Mouse (Mus musculus) liver, postnatal 0 days (tissue): ENCODE measurements around the gene Pax4. TPM values are rescaled to one million over a fixed set of nuclear protein-coding genes. Genes with fewer than 3 reads are reported as not detected.

ENCODE experiments used
- ATAC-seq: fragments of 200-750 bp; cut with Nextera tagmentation; 2 replicates; pipeline ENCODE4 v1.8.0; 2017; ENCODE audit warnings: mild to moderate bottlenecking, moderate library complexity
- DNase-seq: peaks from one replicate; pipeline ENCODE4 v3.0.0-alpha.2; 2016
- H3K27ac ChIP-seq: fragments of 300-500 bp; sonication (generic); 2 replicates; pipeline ENCODE4 v1.5.1; 2014; ENCODE audit warnings: antibody characterized with exemption, moderate library complexity, mild to moderate bottlenecking, low read depth
- H3K27me3 ChIP-seq: fragments of 300-500 bp; sonication (generic); 2 replicates; pipeline ENCODE4 v1.6.1; 2014; ENCODE audit warnings: low read length, control low read depth, mixed read lengths; ENCODE audit not compliant: insufficient read depth
- H3K36me3 ChIP-seq: fragments of 300-500 bp; sonication (generic); replicated peaks from 2 replicates; pipeline ENCODE4 v1.6.1; 2014; ENCODE audit warnings: mild to moderate bottlenecking, control low read depth, low read length, moderate library complexity, mixed read lengths; ENCODE audit not compliant: insufficient read depth
- H3K4me1 ChIP-seq: fragments of 300-500 bp; sonication (generic); 2 replicates; pipeline ENCODE4 v1.6.1; 2014; ENCODE audit warnings: antibody characterized with exemption, mild to moderate bottlenecking, control low read depth; ENCODE audit not compliant: insufficient read depth
- H3K4me2 ChIP-seq: fragments of 300-500 bp; sonication (generic); 2 replicates; pipeline ENCODE4 v1.6.1; 2014; ENCODE audit warnings: low read depth, mild to moderate bottlenecking, low read length, moderate library complexity, mixed read lengths
- H3K4me3 ChIP-seq: fragments of 300-500 bp; sonication (generic); 2 replicates; pipeline ENCODE4 v1.5.1; 2014; ENCODE audit warnings: low read depth, low read length
- H3K9ac ChIP-seq: fragments of 300-500 bp; sonication (generic); replicated peaks from 2 replicates; pipeline ENCODE4 v1.6.1; 2014; ENCODE audit warnings: mild to moderate bottlenecking, moderate library complexity
- H3K9me3 ChIP-seq: fragments of 300-500 bp; sonication (generic); 2 replicates; pipeline ENCODE4 v1.6.1; 2016; ENCODE audit warnings: mild to moderate bottlenecking, control low read depth, low read length, mixed read lengths
- CTCF ChIP-seq: sonication (generic); IDR thresholded peaks from 2 replicates; pipeline ENCODE4 v1.5.1; 2016; ENCODE audit warnings: antibody characterized with exemption, low read depth
- EP300 ChIP-seq: IDR thresholded peaks from 2 replicates; pipeline ENCODE4 v1.6.1; 2016; ENCODE audit warnings: antibody characterized with exemption, low read depth, mild to moderate bottlenecking
- WGBS: fragments of 180-500 bp; shearing (Covaris S2); extraction: QIAGEN DNeasy Blood & Tissue Kit; methylation state at CpG from one replicate; pipeline ENCODE4 v1.1.7; 2014; ENCODE audit not compliant: insufficient replicate concordance; 5-methylcytosine and 5-hydroxymethylcytosine counted together
- polyA plus RNA-seq: library from polyadenylated mRNA; unstranded; fragments of >200 nt; fragmentation: Nextera tagmentation; extraction: Ambion mirVana; gene quantifications from 2 replicates; pipeline ENCODE4 v1.2.1, GENCODE M21; 2015

Gene Pax4
- polyA plus RNA-seq, 1 experiment from 2014 or later, result not detected

DNA sequence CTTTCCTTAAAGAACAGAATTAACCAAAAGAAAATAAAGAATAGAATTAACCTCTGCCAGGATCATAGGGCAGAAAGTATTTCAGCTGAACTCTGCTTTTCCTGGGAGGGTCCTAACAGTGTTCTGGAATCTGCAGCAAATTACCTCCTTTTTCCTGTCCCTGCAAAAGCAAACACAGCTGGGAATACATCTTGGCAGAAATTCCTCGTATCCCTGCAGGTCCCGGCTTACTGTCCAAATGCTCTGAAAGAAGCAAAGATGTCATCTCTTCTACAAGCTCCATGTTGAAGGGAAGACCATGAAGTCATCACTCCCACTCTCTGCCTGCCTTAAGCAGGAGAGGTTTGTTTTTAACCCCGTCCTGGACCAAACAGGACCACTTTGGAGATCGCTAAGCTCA is 32.2 kb downstream of the Pax4 start:
- Histone ChIP-seq H3K4me3 (no peak overlapping the region), H3K4me1 (peaks cover 26% of the 10 kb centered on the region), H3K36me3 (peaks cover 32% of the 10 kb centered on the region), H3K4me2 (no peak overlapping the region), H3K27me3 (no peaks in the 10 kb centered on the region), H3K27ac (no peak overlapping the region), H3K9ac (no peak overlapping the region), H3K9me3 (no peaks in the 10 kb centered on the region)
- TF ChIP-seq CTCF (no peak), EP300 (no peak)
- WGBS, result 79% methylated on average over 4 of the region's 4 CpGs
- ATAC-seq (no peak), DNase-seq (no peak)

DNA sequence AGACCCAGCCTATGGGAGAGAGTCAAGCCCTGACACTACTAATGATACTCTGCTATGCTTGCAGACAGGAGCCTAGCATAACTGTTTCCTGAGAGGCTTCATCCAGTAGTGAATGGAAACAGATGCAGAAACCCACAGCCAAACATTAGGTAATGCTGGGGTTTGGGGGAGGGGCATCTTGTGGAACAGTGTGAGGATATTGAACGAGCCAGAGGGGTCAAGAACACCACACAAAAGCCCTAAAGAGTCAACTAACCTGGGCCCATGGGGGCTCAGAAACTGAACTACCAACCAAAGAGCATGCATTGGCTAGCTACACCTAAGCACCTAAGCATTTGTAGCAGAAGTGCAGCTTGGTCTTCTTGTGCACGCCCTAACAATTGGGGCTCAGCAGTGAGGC is 37.9 kb downstream of the Pax4 start:
- Histone ChIP-seq H3K9me3 (no peaks in the 10 kb centered on the region), H3K9ac (no peak overlapping the region), H3K27ac (no peak overlapping the region), H3K27me3 (no peaks in the 10 kb centered on the region), H3K4me1 (no peaks in the 10 kb centered on the region), H3K4me3 (no peak overlapping the region), H3K36me3 (peaks cover 6% of the 10 kb centered on the region; the same call in 1 of the 2 replicates), H3K4me2 (no peak overlapping the region)
- DNase-seq (no peak), ATAC-seq (no peak)
- TF ChIP-seq CTCF (no peak), EP300 (no peak)
- 64% methylated on average over 2 of the region's 2 CpGs for WGBS

DNA sequence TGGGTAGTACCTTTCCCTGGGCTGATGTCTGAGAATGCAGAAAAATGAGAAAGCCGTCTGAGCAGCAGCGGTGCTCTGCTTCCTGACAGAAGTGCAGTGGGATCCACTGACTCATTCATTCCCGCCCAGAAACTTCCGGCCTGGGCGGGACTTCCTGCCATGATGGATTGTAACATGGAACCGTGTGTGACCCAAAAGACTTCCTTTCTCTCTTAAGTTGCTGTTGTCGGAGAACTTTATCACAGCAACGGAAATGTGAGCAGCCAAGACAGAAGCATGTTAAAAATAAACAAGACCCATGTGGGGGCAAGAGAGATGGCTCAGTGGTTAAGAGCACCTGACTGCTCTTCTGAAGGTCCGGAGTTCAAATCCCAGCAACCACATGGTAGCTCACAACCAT is 39.1 kb downstream of the Pax4 start:
- Histone ChIP-seq H3K4me2 (no peak overlapping the region), H3K4me3 (no peak overlapping the region), H3K9me3 (no peaks in the 10 kb centered on the region), H3K9ac (no peak overlapping the region), H3K27me3 (no peaks in the 10 kb centered on the region), H3K4me1 (no peaks in the 10 kb centered on the region), H3K36me3 (0 out of 2 replicates have a peak, but pooled peaks cover 3% of the 10 kb centered on the region), H3K27ac (no peak overlapping the region)
- ATAC-seq (peak; percentile 27; the same call in 1 of the 2 replicates), DNase-seq (peak; percentile 39)
- TF ChIP-seq CTCF (no peak), EP300 (peak; percentile 29; the same call in 1 of the 2 replicates)
- WGBS, result 49% methylated on average over 9 of the region's 9 CpGs

DNA sequence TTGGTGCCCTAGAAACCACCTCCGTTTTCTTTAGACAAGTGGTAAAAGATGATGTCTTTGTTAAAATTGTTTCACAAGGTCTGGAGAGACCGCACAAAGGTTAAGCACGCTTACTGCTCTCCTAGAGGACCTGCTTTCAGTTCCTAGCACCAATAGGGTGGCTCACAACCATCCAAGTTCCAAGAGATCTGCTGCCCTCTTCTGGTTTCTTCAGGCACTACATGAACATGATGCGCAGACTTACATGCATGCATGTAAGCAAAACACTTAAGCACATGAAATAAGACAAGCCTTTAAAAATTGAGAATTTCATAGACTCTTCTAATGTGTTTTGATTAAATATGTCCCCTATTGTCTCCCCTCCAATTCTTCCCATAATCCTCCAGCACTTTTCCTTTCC is 49.4 kb downstream of the Pax4 start:
- H3K27me3 ChIP-seq, result peaks cover 30% of the 10 kb centered on the region
- no peaks in the 10 kb centered on the region for H3K36me3 ChIP-seq
- no peak overlapping the region for H3K4me3 ChIP-seq
- no peak overlapping the region for H3K9ac ChIP-seq
- no peak overlapping the region for H3K4me2 ChIP-seq
- ATAC-seq (no peak), DNase-seq (no peak)
- TF ChIP-seq EP300 (no peak), CTCF (peak; percentile 58)
- 0 out of 2 replicates have a peak, but pooled peaks cover 3% of the 10 kb centered on the region for H3K4me1 ChIP-seq
- 80% methylated on average over 4 of the region's 4 CpGs for WGBS
- no peak overlapping the region for H3K27ac ChIP-seq
- peaks cover 4% of the 10 kb centered on the region; the same call in 1 of the 2 replicates for H3K9me3 ChIP-seq

DNA sequence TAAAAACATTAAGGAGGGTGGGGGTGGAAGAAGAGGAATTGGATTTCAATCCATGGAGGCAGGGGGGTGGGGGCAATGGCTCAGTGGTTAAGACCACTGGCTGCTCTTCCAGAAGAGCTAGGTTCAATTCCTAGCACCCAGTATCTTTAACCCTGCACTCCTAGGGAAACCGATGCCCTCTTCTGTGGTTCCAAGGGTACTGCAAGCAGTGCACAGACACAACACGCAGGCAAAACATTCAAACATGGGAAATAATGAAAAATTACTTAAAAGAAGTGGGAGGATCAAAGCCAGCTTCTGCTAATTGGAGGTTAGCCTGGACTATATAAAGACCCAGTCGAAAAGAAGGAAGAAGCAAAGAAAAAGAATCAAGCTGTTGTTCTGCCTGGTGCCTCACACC is 50.4 kb downstream of the Pax4 start:
- H3K27me3 ChIP-seq, result peaks cover 30% of the 10 kb centered on the region
- ATAC-seq, result no peak
- H3K4me1 ChIP-seq, result 0 out of 2 replicates have a peak, but pooled peaks cover 3% of the 10 kb centered on the region
- peaks cover 4% of the 10 kb centered on the region; the same call in 1 of the 2 replicates for H3K9me3 ChIP-seq
- H3K4me3 ChIP-seq, result no peak overlapping the region
- no peak for DNase-seq
- H3K36me3 ChIP-seq, result no peaks in the 10 kb centered on the region
- TF ChIP-seq EP300 (no peak), CTCF (peak; percentile 26; the same call in 1 of the 2 replicates)
- H3K4me2 ChIP-seq, result no peak overlapping the region
- no peak overlapping the region for H3K9ac ChIP-seq
- 83% methylated on average over 3 of the region's 3 CpGs for WGBS
- H3K27ac ChIP-seq, result no peak overlapping the region

DNA sequence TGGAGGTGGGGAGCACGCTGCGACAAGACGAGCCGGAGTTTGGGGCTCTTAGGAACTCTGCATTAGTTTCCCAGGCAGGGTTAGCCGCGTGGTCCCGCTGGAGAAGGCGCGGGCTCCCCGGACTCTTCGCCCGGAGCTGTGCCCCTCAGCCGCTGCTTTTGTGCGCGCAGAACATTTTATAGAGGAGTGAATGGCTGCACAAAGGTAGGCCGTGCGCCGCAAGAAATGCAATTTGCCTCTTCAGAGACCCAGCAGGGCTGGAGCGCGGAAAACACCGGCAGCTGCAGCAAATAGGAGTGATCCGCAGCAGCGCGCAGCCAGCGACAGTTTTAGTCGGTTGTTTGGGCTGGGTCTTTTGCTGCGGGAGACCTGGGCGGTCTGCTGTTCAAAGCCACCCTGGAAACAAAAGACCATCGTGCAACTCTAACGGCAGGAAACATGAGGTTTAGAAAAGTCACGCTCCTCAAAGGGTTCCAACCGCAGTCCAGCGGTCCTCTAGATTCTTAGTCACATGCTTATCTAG is 51.4 kb downstream of the Pax4 start, which contains the start of gene Zfp800:
Gene Zfp800 (minus strand): TSS at position 325 of the 523 bp plus-strand sequence.
- Histone ChIP-seq H3K4me2 (peak within 1 kb of the TSS; percentile 73), H3K27me3 (peaks cover 30% of the 10 kb centered on the region), H3K4me3 (peak within 1 kb of the TSS; percentile 47), H3K9me3 (peaks cover 4% of the 10 kb centered on the region; the same call in 1 of the 2 replicates), H3K27ac (no peak within 1 kb of the TSS), H3K9ac (peak within 1 kb of the TSS; percentile 32; the same call in 1 of the 2 replicates), H3K36me3 (no peaks in the 10 kb centered on the region), H3K4me1 (0 out of 2 replicates have a peak, but pooled peaks cover 3% of the 10 kb centered on the region)
- no peak for DNase-seq
- ATAC-seq, result no peak
- under 1% methylated on average over 33 of the region's 33 CpGs for WGBS
- TF ChIP-seq CTCF (no peak), EP300 (no peak)
